Mouse (Mus musculus) adrenal gland, adult 18-20 months (tissue): Measurements from ENCODE around the gene Ank3. TPM values are rescaled to one million over a fixed set of nuclear protein-coding genes. Genes with fewer than 3 reads are reported as not detected.

Experiments used
- total RNA-seq, 2 experiments: library from RNA; stranded (reverse); gene quantifications; 1 replicate in 1 of 2; 2 replicates in 1 of 2; pipeline ENCODE4 v1.2.3; 2021

Ank3 gene
- total RNA-seq, 2 experiments from 2014 or later = 10.1 to 11.7 TPM

Other genes with a start within 250 kb of the Ank3 start
- gene Rhobtb1, start 247.3 kb upstream of the Ank3 start, total RNA-seq = 1 to 10 TPM; 6.0 to 7.3 TPM
- gene A930033H14Rik, start 185.7 kb upstream of the Ank3 start, total RNA-seq = 1 to 10 TPM; 2.0 to 2.1 TPM
- gene Cdk1, start 45.8 kb upstream of the Ank3 start, total RNA-seq = 1 to 10 TPM; 3.0 to 4.3 TPM